Mouse (Mus musculus) liver, adult 2 months (tissue): ENCODE measurements around the gene Slc30a9.

Experiments
- CTCF ChIP-seq: fragments of 200-500 bp; IDR thresholded peaks from 2 replicates; pipeline ENCODE4 v1.5.1; 2011; ENCODE audit warnings: low read depth, low read length, control low read depth
- POLR2A ChIP-seq: fragments of 200-500 bp; IDR thresholded peaks from 2 replicates; pipeline ENCODE4 v1.6.1; 2011; ENCODE audit warnings: low read length, control low read depth; ENCODE audit not compliant: insufficient read depth; ENCODE audit errors: extremely low read depth

DNA sequence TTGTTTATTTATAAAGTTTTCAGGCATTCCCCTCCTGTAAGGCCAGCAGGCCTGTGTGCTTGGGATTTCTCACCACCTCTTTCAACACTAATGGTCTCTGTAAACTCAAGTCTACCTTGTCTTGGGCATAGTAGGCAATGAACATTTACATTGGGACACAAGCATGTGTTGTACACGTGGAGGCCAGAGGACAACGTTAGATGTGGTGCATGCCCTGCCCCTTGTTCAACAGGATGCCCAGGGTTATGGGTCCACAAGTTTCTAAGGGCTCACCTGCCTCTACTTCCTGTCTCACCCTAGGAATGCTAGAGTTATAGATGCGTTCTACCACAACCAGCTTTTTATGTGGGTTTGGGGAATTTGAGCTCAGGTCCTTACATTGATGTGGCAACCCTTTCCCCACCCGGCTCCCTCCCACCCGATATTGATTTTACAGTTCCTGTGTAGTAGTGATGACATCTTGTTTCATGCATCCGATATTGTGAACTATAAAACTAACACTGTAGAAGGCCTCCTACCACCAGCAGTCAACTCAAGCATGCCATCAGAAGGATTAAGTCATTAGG lies 6.8 kb upstream of the Slc30a9 start:
- TF ChIP-seq CTCF (no peak), POLR2A (no peak)
